Mouse (Mus musculus) lung, embryonic 14.5 days (tissue): ENCODE measurements around the gene As3mt. TPM values are rescaled to one million over a fixed set of nuclear protein-coding genes. Genes with fewer than 3 reads are reported as not detected.

Experiments
- ATAC-seq: fragments of 200-750 bp; cut with Nextera tagmentation; 2 replicates; pipeline ENCODE4 v1.8.0; 2017; ENCODE audit warnings: mild to moderate bottlenecking, moderate TSS enrichment, moderate library complexity; ENCODE audit not compliant: insufficient read depth
- DNase-seq: peaks from one replicate; pipeline ENCODE4 v3.0.0-alpha.2; 2015
- H3K27ac ChIP-seq: fragments of 300-500 bp; sonication (generic); 2 replicates; pipeline ENCODE4 v1.5.1; 2014; ENCODE audit warnings: low read depth, mild to moderate bottlenecking, moderate library complexity
- H3K27me3 ChIP-seq: fragments of 300-500 bp; sonication (generic); 2 replicates; pipeline ENCODE4 v1.6.1; 2014; ENCODE audit warnings: low read length, control low read depth; ENCODE audit not compliant: insufficient read depth
- H3K36me3 ChIP-seq: fragments of 300-500 bp; sonication (generic); 2 replicates; pipeline ENCODE4 v1.6.1; 2014; ENCODE audit warnings: control low read depth; ENCODE audit not compliant: insufficient read depth
- H3K4me1 ChIP-seq: fragments of 300-500 bp; sonication (generic); 2 replicates; pipeline ENCODE4 v1.6.1; 2014; ENCODE audit warnings: antibody characterized with exemption, control low read depth; ENCODE audit not compliant: insufficient read depth
- H3K4me2 ChIP-seq: fragments of 300-500 bp; sonication (generic); 2 replicates; pipeline ENCODE4 v1.6.1; 2014; ENCODE audit warnings: mild to moderate bottlenecking
- H3K4me3 ChIP-seq: fragments of 300-500 bp; sonication (generic); 2 replicates; pipeline ENCODE4 v1.5.1; 2014; ENCODE audit warnings: low read depth, low read length
- H3K9ac ChIP-seq: fragments of 300-500 bp; sonication (generic); 2 replicates; pipeline ENCODE4 v1.6.1; 2014
- H3K9me3 ChIP-seq: fragments of 300-500 bp; sonication (generic); 2 replicates; pipeline ENCODE4 v1.6.1; 2016; ENCODE audit warnings: low read depth, low read length, control low read depth
- CTCF ChIP-seq: IDR thresholded peaks from 2 replicates; pipeline ENCODE4 v1.5.1; 2016; ENCODE audit warnings: antibody characterized with exemption, low read depth
- WGBS: fragments of 180-500 bp; shearing (Covaris S2); extraction: QIAGEN DNeasy Blood & Tissue Kit; methylation state at CpG from one replicate; pipeline ENCODE4 v1.1.7; 2014; 5-methylcytosine and 5-hydroxymethylcytosine counted together
- polyA plus RNA-seq: library from polyadenylated mRNA; unstranded; fragments of >200 nt; fragmentation: Nextera tagmentation; extraction: Ambion mirVana; gene quantifications from 2 replicates; pipeline ENCODE4 v1.2.1, GENCODE M21; 2014

Gene As3mt
- polyA plus RNA-seq, 1 experiment from 2014 or later, result 29.2 TPM

- no peaks in the 10 kb centered on the region for H3K36me3 ChIP-seq
Observed at GRCm38 (mm10) chr19:46761971-46762290, 54.7 kb downstream of the As3mt start.

GRCm38 (mm10) chr19:46762291-46762991 is 55.2 kb downstream of the As3mt start:
- H3K9me3 ChIP-seq, result no peaks in the 10 kb centered on the region
- DNase-seq, result peak; percentile 23
- ATAC-seq, result no peak
- no peak for TF ChIP-seq CTCF
- no peak overlapping the region for H3K27ac ChIP-seq
- H3K36me3 ChIP-seq, result no peaks in the 10 kb centered on the region
- peak overlapping the region; percentile 90 for H3K4me3 ChIP-seq
- peak overlapping the region; percentile 100 for H3K4me2 ChIP-seq
- peaks cover 24% of the 10 kb centered on the region; the same call in 1 of the 2 replicates for H3K27me3 ChIP-seq
- 1% methylated on average over 50 of the region's 50 CpGs for WGBS
- H3K4me1 ChIP-seq, result peaks cover 6% of the 10 kb centered on the region; the same call in 1 of the 2 replicates
- H3K9ac ChIP-seq, result peak overlapping the region; percentile 69

More at GRCm38 (mm10) chr19:46761971-46762290, 54.7 kb downstream of the As3mt start:
- H3K4me2 ChIP-seq, result peak overlapping the region; percentile 100
- WGBS, result under 1% methylated on average over 36 of the region's 36 CpGs
- peaks cover 24% of the 10 kb centered on the region; the same call in 1 of the 2 replicates for H3K27me3 ChIP-seq
- ATAC-seq (no peak; the same call in 1 of the 2 replicates), DNase-seq (no peak)
- peak overlapping the region; percentile 69 for H3K9ac ChIP-seq
- no peak overlapping the region for H3K27ac ChIP-seq
- no peak for TF ChIP-seq CTCF
- peak overlapping the region; percentile 90 for H3K4me3 ChIP-seq
- H3K4me1 ChIP-seq, result peaks cover 6% of the 10 kb centered on the region; the same call in 1 of the 2 replicates
- no peaks in the 10 kb centered on the region for H3K9me3 ChIP-seq

GRCm38 (mm10) chr19:46762992-46763342 is 55.7 kb downstream of the As3mt start:
- H3K4me3 ChIP-seq, result peak overlapping the region; percentile 90
- no peaks in the 10 kb centered on the region for H3K36me3 ChIP-seq
- H3K27ac ChIP-seq, result no peak overlapping the region
- H3K4me1 ChIP-seq, result peaks cover 6% of the 10 kb centered on the region; the same call in 1 of the 2 replicates
- WGBS, result 3% methylated on average over 19 of the region's 19 CpGs
- no peak for TF ChIP-seq CTCF
- H3K9me3 ChIP-seq, result no peaks in the 10 kb centered on the region
- peaks cover 24% of the 10 kb centered on the region; the same call in 1 of the 2 replicates for H3K27me3 ChIP-seq
- H3K4me2 ChIP-seq, result peak overlapping the region; percentile 100
- DNase-seq (no peak), ATAC-seq (no peak)
- no peak overlapping the region for H3K9ac ChIP-seq

GRCm38 (mm10) chr19:46763356-46763755 is 56.1 kb downstream of the As3mt start:
- Histone ChIP-seq H3K4me2 (peak overlapping the region; percentile 100), H3K4me1 (peaks cover 6% of the 10 kb centered on the region; the same call in 1 of the 2 replicates), H3K27me3 (peaks cover 24% of the 10 kb centered on the region; the same call in 1 of the 2 replicates), H3K36me3 (no peaks in the 10 kb centered on the region), H3K9me3 (no peaks in the 10 kb centered on the region), H3K9ac (no peak overlapping the region), H3K4me3 (peak overlapping the region; percentile 90), H3K27ac (no peak overlapping the region)
- TF ChIP-seq CTCF, result no peak
- ATAC-seq, result no peak
- WGBS, result 20% methylated on average over 7 of the region's 7 CpGs
- no peak for DNase-seq

DNA sequence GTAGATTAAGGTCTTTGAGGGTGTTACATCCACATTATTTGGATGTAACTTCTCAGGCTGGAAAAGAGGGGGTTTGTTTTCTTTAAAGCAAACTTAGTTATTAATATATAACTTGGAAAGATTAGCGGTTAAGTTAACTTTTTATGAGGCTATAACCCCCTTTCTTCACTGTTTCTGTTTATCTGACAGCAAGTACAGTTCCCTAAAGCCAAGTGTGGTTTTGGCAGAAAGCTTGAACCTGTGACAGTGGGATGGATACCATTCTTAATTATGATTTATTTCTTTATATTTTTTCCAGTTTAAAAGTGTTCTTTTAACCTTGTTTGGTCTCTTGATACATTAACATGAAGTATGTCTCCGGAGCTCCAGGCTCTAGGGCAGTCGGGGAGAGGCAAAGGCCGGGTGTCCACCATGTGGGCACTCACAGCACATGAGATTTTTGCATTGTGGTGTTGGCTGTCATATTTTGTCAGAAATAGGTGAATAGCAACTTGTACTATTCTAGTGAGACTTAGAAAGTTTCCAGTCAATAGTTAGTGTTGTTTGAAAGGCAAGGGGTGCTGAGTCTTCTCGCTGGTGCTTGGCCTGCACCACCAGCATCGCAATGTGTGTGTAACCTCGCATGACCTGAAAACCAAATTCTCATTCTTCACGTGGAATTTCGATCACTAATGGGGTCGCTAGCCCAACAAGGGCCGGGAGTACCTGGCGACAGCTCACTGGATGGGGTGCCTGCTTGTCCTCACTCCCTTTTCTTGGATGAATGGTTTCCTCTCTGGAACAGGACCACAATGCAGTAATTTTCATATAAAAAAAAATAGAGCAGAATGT is 56.9 kb downstream of the As3mt start:
- Histone ChIP-seq H3K4me1 (peaks cover 6% of the 10 kb centered on the region; the same call in 1 of the 2 replicates), H3K4me3 (0 out of 2 replicates have a peak overlapping the region, but pooled peaks have one; percentile 9), H3K36me3 (no peaks in the 10 kb centered on the region), H3K27me3 (peaks cover 24% of the 10 kb centered on the region; the same call in 1 of the 2 replicates), H3K9me3 (no peaks in the 10 kb centered on the region), H3K9ac (no peak overlapping the region), H3K27ac (no peak overlapping the region), H3K4me2 (peak overlapping the region; percentile 100; the same call in 1 of the 2 replicates)
- 57% methylated on average over 12 of the region's 12 CpGs for WGBS
- DNase-seq (no peak), ATAC-seq (no peak)
- no peak for TF ChIP-seq CTCF

DNA sequence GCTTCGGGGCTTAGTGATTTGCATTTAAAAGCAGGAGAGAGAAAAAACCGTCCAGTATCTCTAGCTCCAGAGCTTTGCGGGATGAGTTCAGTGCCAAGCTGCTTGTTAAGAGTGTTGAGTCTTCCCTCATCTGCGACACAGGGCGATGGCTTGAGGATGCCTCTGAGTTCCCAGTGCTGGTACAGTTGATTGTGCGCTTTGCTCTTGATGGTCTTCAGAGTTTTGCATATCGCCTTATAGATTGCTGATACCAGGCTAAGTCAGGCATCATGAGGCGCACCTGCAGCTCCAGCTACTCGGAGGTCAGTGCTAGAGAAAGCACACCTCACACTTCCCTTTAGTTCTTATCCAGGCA is 57.5 kb downstream of the As3mt start:
- H3K4me2 ChIP-seq, result peak overlapping the region; percentile 31; the same call in 1 of the 2 replicates
- DNase-seq (no peak), ATAC-seq (no peak)
- no peak overlapping the region for H3K9ac ChIP-seq
- TF ChIP-seq CTCF, result no peak
- WGBS, result 70% methylated on average over 9 of the region's 9 CpGs
- no peaks in the 10 kb centered on the region for H3K9me3 ChIP-seq
- H3K4me1 ChIP-seq, result peaks cover 6% of the 10 kb centered on the region; the same call in 1 of the 2 replicates
- H3K27ac ChIP-seq, result no peak overlapping the region
- no peaks in the 10 kb centered on the region for H3K36me3 ChIP-seq
- peaks cover 24% of the 10 kb centered on the region; the same call in 1 of the 2 replicates for H3K27me3 ChIP-seq
- H3K4me3 ChIP-seq, result 0 out of 2 replicates have a peak overlapping the region, but pooled peaks have one; percentile 9

DNA sequence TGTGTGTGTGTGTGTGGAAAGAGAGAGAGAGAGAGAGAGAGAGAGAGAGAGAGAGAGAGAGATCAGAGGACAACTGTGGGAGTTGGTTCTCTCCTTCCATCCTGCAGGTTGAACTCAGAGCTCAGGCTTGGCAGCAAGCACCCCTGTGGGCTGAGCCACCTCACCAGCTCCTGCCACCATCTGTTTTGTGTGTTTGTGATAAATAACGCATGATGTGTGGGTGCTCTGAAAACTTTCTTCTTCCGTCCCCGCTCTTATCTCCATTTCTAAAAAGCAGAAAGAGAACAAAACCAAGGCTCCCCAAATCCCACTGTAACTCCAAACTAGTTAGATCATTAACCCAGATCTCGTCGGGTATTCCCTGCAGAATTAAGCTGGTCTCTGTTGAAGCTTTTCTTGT is 58.9 kb downstream of the As3mt start:
- Histone ChIP-seq H3K9ac (no peak overlapping the region), H3K27ac (no peak overlapping the region), H3K36me3 (no peaks in the 10 kb centered on the region), H3K9me3 (no peaks in the 10 kb centered on the region), H3K4me3 (no peak overlapping the region), H3K4me1 (peaks cover 6% of the 10 kb centered on the region; the same call in 1 of the 2 replicates), H3K27me3 (peaks cover 24% of the 10 kb centered on the region; the same call in 1 of the 2 replicates), H3K4me2 (no peak overlapping the region)
- DNase-seq (no peak), ATAC-seq (no peak)
- TF ChIP-seq CTCF, result no peak
- WGBS, result 67% methylated on average over 5 of the region's 5 CpGs
